Comparison of ENCODE assay signal across 33 mouse cellular contexts in the genomic region with DNA sequence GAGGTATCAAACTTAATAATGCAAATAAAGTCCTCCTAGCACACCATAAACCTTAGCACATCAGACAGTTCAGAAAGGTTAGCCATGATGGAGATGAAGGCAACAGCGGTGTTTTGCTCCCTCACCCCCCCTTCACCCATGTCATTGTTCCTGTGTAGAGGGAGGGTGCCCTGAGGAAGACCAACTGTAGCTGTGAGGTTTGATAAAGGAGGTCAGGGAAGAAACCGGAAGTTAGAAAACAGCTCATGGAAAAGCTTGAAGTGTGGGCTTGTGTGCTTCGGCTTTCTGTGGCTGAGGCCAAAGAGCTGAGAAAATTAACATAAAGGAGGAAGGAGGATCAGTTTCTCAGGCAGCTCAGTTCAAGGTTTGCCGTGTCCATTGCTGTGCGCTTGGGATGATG.
"Had no signal": no experiment of that assay in that cellular context is flagged by ENCODE, and none has a peak within 500 bp of the region (broad histone marks: within the 10 kb centered on the region; RNA-seq: fewer than 3 reads in every experiment).

No protein-coding gene starts in this region.

- H3K27me3 ChIP-seq: heart, embryonic 12.5 days; heart, embryonic 13.5 days; heart, embryonic 15.5 days; hindbrain, embryonic 12.5 days; hindbrain, embryonic 13.5 days; hindbrain, embryonic 15.5 days; intestine, embryonic 15.5 days; kidney, embryonic 15.5 days had no signal

- H3K36me3 ChIP-seq: heart, embryonic 10.5 days; heart, embryonic 12.5 days; heart, embryonic 13.5 days; heart, embryonic 15.5 days; hindbrain, embryonic 10.5 days; hindbrain, embryonic 12.5 days; hindbrain, embryonic 13.5 days; hindbrain, embryonic 15.5 days; intestine, embryonic 15.5 days; kidney, embryonic 15.5 days had no signal

- DNase-seq: heart, postnatal 10 days; heart, postnatal 14 days; heart, postnatal 36 days; heart, postnatal 4 days; kidney, adult 11 months; kidney, adult 18-20 months; kidney, adult 8-10 months; kidney, postnatal 10 days; kidney, postnatal 14 days; kidney, postnatal 25 days; kidney, postnatal 36 days; kidney, postnatal 4 days; layer of hippocampus, adult 9-11 months; layer of hippocampus, postnatal 36 days had no signal

- H3K4me3 ChIP-seq: heart, embryonic 10.5 days; heart, embryonic 12.5 days; heart, embryonic 13.5 days; heart, embryonic 15.5 days; hindbrain, embryonic 10.5 days; hindbrain, embryonic 12.5 days; hindbrain, embryonic 13.5 days; hindbrain, embryonic 15.5 days; intestine, embryonic 15.5 days; kidney, embryonic 15.5 days; layer of hippocampus, adult 2 months; left cerebral cortex, adult 2 months had no signal

- ATAC-seq: hindbrain, embryonic 16.5 days; hindbrain, postnatal 0 days; inflammation-experienced regulatory T-cells, adult 6 months; intestine, embryonic 15.5 days; intestine, embryonic 16.5 days; intestine, postnatal 0 days had no signal

- H3K4me1 ChIP-seq: heart, embryonic 10.5 days; heart, embryonic 12.5 days; heart, embryonic 13.5 days; heart, embryonic 15.5 days; hindbrain, embryonic 10.5 days; hindbrain, embryonic 12.5 days; hindbrain, embryonic 15.5 days; intestine, embryonic 15.5 days; kidney, embryonic 15.5 days had no signal

- H3K27ac ChIP-seq: heart, embryonic 10.5 days; heart, embryonic 13.5 days; heart, embryonic 15.5 days; hindbrain, embryonic 10.5 days; hindbrain, embryonic 12.5 days; hindbrain, embryonic 14.5 days; hindbrain, embryonic 15.5 days; hindbrain, postnatal 0 days; intestine, embryonic 15.5 days; kidney, embryonic 15.5 days; kidney, postnatal 0 days; layer of hippocampus, adult 2 months; left cerebral cortex, adult 2 months had no signal

- H3K4me2 ChIP-seq: heart, embryonic 12.5 days; heart, embryonic 13.5 days; heart, embryonic 15.5 days; hindbrain, embryonic 12.5 days; hindbrain, embryonic 13.5 days; hindbrain, embryonic 14.5 days; hindbrain, embryonic 15.5 days; intestine, embryonic 15.5 days; kidney, embryonic 15.5 days had no signal

- H3K9me3 ChIP-seq: heart, embryonic 10.5 days; heart, embryonic 12.5 days; heart, embryonic 13.5 days; heart, embryonic 15.5 days; hindbrain, embryonic 10.5 days; hindbrain, embryonic 12.5 days; hindbrain, embryonic 13.5 days; hindbrain, embryonic 15.5 days; intestine, embryonic 15.5 days; kidney, embryonic 15.5 days had no signal

- H3K9ac ChIP-seq: heart, embryonic 12.5 days; heart, embryonic 13.5 days; heart, embryonic 15.5 days; hindbrain, embryonic 12.5 days; hindbrain, embryonic 13.5 days; hindbrain, embryonic 14.5 days; hindbrain, embryonic 15.5 days; intestine, embryonic 15.5 days; kidney, embryonic 15.5 days had no signal
